Mouse (Mus musculus) c-Kit-positive CD71-positive TER-119-negative erythroid progenitor cells, embryonic 14.5 days (primary cell): ENCODE measurements at regions not wholly inside any gene's neighbourhood (a gene's known extent, or its start where the extent isn't known, plus 50 kb on each side); places are given as distances from the start of the nearest gene placed in this dataset.

ENCODE experiments used
- DNase-seq: peaks from one replicate; pipeline ENCODE4 v3.0.0-alpha.2; 2013; ENCODE audit warnings: low read depth

- no peak for DNase-seq
Measured at GRCm38 (mm10) chr17:29775836-29776235, 59.0 kb upstream of the Ccdc167 start.

GRCm38 (mm10) chr17:29773339-29773738 lies 56.5 kb upstream of the Ccdc167 start:
- peak; percentile 38 for DNase-seq

GRCm38 (mm10) chr17:29770914-29771313 lies 54.1 kb upstream of the Ccdc167 start:
- DNase-seq: no peak

- DNase-seq: no peak
Measured at GRCm38 (mm10) chr17:29769631-29770030, 52.8 kb upstream of the Ccdc167 start.

DNA sequence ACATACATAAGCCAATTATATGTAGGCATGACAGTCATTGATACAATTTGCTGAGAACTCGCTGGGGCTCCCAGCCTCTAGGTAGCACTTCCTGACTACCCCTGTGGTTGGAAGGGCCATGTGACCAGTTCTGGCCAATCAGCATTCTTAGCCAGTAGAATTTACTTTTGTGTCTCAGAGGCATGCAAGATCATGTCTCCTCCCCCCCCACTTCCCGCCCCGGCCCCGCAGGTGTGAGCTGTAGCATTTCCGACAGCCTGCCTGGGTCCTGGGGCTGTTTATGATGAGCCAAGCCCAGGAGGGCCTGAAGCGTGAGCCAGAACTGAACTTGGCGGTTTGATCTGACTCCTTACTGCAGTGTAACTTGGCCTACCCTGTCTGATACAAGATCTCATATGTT lies 52.3 kb upstream of the Ccdc167 start:
- no peak for DNase-seq

GRCm38 (mm10) chr17:29768642-29769041 lies 51.8 kb upstream of the Ccdc167 start:
- no peak for DNase-seq
